Mouse (Mus musculus) kidney, embryonic 15.5 days (tissue): ENCODE results near the gene Lpp. TPM values are rescaled to one million over a fixed set of nuclear protein-coding genes. Genes with fewer than 3 reads are reported as not detected.

ENCODE experiments used
- ATAC-seq: fragments of 200-750 bp; cut with Nextera tagmentation; replicated peaks from 2 replicates; pipeline ENCODE4 v1.8.0; 2017; ENCODE audit warnings: moderate TSS enrichment; ENCODE audit not compliant: low FRiP score
- H3K27ac ChIP-seq: fragments of 300-500 bp; sonication (generic); 2 replicates; pipeline ENCODE4 v1.5.1; 2015; ENCODE audit warnings: mild to moderate bottlenecking, inconsistent platforms
- H3K27me3 ChIP-seq: fragments of 300-500 bp; sonication (generic); 2 replicates; pipeline ENCODE4 v1.6.1; 2015; ENCODE audit warnings: inconsistent platforms
- H3K36me3 ChIP-seq: fragments of 300-500 bp; sonication (generic); 2 replicates; pipeline ENCODE4 v1.6.1; 2015; ENCODE audit warnings: inconsistent platforms
- H3K4me1 ChIP-seq: fragments of 300-500 bp; sonication (generic); 2 replicates; pipeline ENCODE4 v1.6.1; 2015; ENCODE audit warnings: inconsistent platforms
- H3K4me2 ChIP-seq: fragments of 300-500 bp; sonication (generic); 2 replicates; pipeline ENCODE4 v1.6.1; 2015; ENCODE audit warnings: moderate library complexity, mild to moderate bottlenecking, inconsistent platforms
- H3K4me3 ChIP-seq: fragments of 300-500 bp; sonication (generic); replicated peaks from 2 replicates; pipeline ENCODE4 v1.5.1; 2015; ENCODE audit warnings: mild to moderate bottlenecking, inconsistent platforms
- H3K9ac ChIP-seq: fragments of 300-500 bp; sonication (generic); 2 replicates; pipeline ENCODE4 v1.6.1; 2015; ENCODE audit warnings: mild to moderate bottlenecking, inconsistent platforms
- H3K9me3 ChIP-seq: fragments of 300-500 bp; sonication (generic); replicated peaks from 2 replicates; pipeline ENCODE4 v1.6.1; 2016; ENCODE audit warnings: inconsistent platforms
- WGBS: fragments of 180-500 bp; shearing (Covaris S2); methylation state at CpG from one replicate; pipeline ENCODE4 v1.1.7; 2015; ENCODE audit warnings: mixed read lengths; 5-methylcytosine and 5-hydroxymethylcytosine counted together
- polyA plus RNA-seq: library from polyadenylated mRNA; unstranded; fragments of >200 nt; fragmentation: Nextera tagmentation; extraction: Ambion mirVana; gene quantifications from 2 replicates; pipeline ENCODE4 v1.2.1, GENCODE M21; 2015

The Lpp gene
- polyA plus RNA-seq, 1 experiment from 2014 or later: 58.6 TPM

- Histone ChIP-seq H3K4me2 (no peak overlapping the region), H3K4me3 (no peak overlapping the region), H3K27ac (no peak overlapping the region), H3K36me3 (no peaks in the 10 kb centered on the region), H3K27me3 (no peaks in the 10 kb centered on the region), H3K9me3 (no peaks in the 10 kb centered on the region), H3K9ac (no peak overlapping the region), H3K4me1 (no peaks in the 10 kb centered on the region)
- WGBS: 88% methylated on average over 4 of the region's 4 CpGs
- no peak for ATAC-seq
Measured at GRCm38 (mm10) chr16:24695062-24695461, 301.8 kb downstream of the Lpp start.

- Histone ChIP-seq H3K4me1 (no peaks in the 10 kb centered on the region), H3K36me3 (no peaks in the 10 kb centered on the region), H3K9me3 (no peaks in the 10 kb centered on the region), H3K4me3 (no peak overlapping the region), H3K9ac (no peak overlapping the region), H3K4me2 (no peak overlapping the region), H3K27me3 (no peaks in the 10 kb centered on the region), H3K27ac (no peak overlapping the region)
- 93% methylated on average over 3 of the region's 3 CpGs for WGBS
- no peak for ATAC-seq
Measured at GRCm38 (mm10) chr16:24704215-24704614, 310.9 kb downstream of the Lpp start.

DNA sequence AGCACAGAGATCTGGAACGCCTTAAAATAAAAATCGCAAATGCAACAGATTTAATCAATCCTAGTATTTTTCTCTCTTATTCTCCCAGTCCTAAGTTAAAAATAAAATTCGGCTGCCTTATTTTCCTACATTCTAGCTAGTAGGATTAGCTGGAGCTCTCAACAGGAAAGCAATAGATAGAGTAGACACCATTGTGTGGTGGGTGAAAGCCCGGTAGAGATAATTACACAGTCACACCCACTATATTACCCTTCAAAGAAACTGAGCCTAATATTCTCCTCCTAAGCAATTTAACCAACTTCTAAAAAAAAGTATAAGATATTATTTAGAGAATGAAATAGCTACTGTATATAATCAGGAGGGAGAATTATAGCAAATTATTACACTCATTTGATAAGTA is 330.3 kb downstream of the Lpp start:
- no peaks in the 10 kb centered on the region for H3K4me1 ChIP-seq
- no peak overlapping the region for H3K4me3 ChIP-seq
- ATAC-seq: no peak
- 76% methylated on average over 4 of the region's 4 CpGs for WGBS
- H3K27me3 ChIP-seq: no peaks in the 10 kb centered on the region
- no peak overlapping the region for H3K9ac ChIP-seq
- no peak overlapping the region for H3K4me2 ChIP-seq
- H3K27ac ChIP-seq: no peak overlapping the region
- no peaks in the 10 kb centered on the region for H3K9me3 ChIP-seq
- H3K36me3 ChIP-seq: no peaks in the 10 kb centered on the region

DNA sequence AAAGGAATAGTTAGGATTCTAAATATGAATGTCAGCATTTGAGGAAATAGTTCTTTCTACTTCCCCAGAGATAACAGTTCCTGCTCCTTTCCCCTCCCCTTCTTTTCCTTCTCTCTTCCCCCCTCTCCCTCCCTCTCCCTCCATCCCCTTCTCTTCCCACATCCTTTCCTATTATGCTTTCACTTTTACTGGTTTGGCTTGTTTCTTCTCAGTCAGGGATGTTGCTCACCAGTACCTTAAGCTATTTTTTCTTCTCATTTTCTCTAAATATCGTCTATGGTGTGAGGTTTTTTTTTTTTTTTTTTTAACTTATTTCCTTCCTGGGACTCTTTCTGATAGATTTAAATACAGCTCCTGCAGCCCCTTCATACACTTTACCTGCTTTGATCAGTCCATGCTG is 339.4 kb downstream of the Lpp start:
- 40% methylated on average over 1 of the region's 1 CpGs for WGBS
- ATAC-seq: no peak
- H3K27ac ChIP-seq: no peak overlapping the region
- no peak overlapping the region for H3K9ac ChIP-seq
- H3K4me1 ChIP-seq: peaks cover 10% of the 10 kb centered on the region; the same call in 1 of the 2 replicates
- no peaks in the 10 kb centered on the region for H3K27me3 ChIP-seq
- H3K36me3 ChIP-seq: no peaks in the 10 kb centered on the region
- H3K9me3 ChIP-seq: no peaks in the 10 kb centered on the region
- no peak overlapping the region for H3K4me3 ChIP-seq
- H3K4me2 ChIP-seq: no peak overlapping the region

GRCm38 (mm10) chr16:24733321-24733720 is 340.0 kb downstream of the Lpp start:
- H3K4me1 ChIP-seq: peaks cover 16% of the 10 kb centered on the region; the same call in 1 of the 2 replicates
- no peaks in the 10 kb centered on the region for H3K27me3 ChIP-seq
- WGBS: 76% methylated on average over 1 of the region's 1 CpGs
- no peak for ATAC-seq
- H3K4me2 ChIP-seq: no peak overlapping the region
- H3K9ac ChIP-seq: no peak overlapping the region
- no peak overlapping the region for H3K27ac ChIP-seq
- no peaks in the 10 kb centered on the region for H3K9me3 ChIP-seq
- H3K36me3 ChIP-seq: no peaks in the 10 kb centered on the region
- H3K4me3 ChIP-seq: no peak overlapping the region

GRCm38 (mm10) chr16:24735754-24736153 is 342.4 kb downstream of the Lpp start:
- H3K27ac ChIP-seq: no peak overlapping the region
- ATAC-seq: no peak
- H3K36me3 ChIP-seq: no peaks in the 10 kb centered on the region
- no peak overlapping the region for H3K9ac ChIP-seq
- H3K27me3 ChIP-seq: no peaks in the 10 kb centered on the region
- WGBS: 91% methylated on average over 2 of the region's 2 CpGs
- peaks cover 16% of the 10 kb centered on the region; the same call in 1 of the 2 replicates for H3K4me1 ChIP-seq
- no peak overlapping the region for H3K4me3 ChIP-seq
- no peaks in the 10 kb centered on the region for H3K9me3 ChIP-seq
- H3K4me2 ChIP-seq: no peak overlapping the region

DNA sequence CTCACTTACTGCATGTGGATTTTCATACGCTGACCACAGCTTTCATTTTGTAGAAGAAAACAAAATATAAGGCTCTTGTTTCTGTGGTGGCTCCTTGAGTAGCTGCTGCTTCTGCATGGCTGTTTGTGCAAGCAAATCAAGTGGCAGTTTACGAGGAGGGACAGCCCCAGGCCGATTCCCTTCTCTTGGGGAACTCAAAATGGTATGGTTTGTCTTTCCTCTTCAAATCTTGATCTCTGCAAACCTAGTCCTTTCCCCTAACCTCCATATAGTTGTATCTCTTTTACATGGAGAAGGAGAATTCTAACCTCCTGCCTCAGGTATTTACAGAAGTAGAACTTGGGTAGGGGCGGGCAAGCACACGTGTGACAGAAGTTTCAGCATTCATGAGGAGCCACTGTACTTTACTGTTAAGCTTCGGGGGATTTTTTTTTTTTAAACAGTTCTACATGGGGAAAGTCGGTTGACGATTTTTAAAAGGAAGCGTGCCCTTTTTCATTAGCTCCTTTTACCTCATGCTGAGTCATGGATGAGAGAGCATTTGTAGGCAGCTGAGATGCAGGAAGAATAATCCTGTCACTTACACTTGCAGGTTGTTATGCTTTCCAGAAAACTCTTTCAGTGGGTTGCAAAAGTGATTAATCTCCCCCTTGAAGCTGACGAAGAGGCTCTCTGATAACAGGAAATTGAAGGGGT is 344.2 kb downstream of the Lpp start:
- Histone ChIP-seq H3K27me3 (no peaks in the 10 kb centered on the region), H3K4me3 (no peak overlapping the region), H3K4me2 (no peak overlapping the region), H3K36me3 (no peaks in the 10 kb centered on the region), H3K27ac (no peak overlapping the region), H3K4me1 (peaks cover 16% of the 10 kb centered on the region; the same call in 1 of the 2 replicates), H3K9ac (no peak overlapping the region), H3K9me3 (no peaks in the 10 kb centered on the region)
- 32% methylated on average over 10 of the region's 10 CpGs for WGBS
- ATAC-seq: no peak

DNA sequence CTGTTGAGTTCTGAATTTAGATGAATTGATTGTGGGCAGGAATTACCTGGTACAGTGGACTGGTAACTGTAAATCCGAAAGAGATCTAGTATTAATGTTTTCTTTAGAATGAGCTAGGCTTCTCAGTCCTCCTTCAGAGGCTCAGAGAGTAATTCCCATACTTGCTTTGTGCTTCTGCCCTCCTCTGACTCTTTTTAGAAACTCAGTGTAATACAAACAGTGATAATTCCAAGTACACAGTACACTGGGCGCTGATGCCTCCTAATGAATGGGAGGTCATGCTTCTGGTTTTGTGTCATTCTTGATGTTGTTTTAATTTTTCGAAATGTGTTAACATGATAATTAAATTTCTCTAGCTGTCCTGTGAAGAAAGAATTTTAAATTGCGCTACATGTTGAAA is 347.4 kb downstream of the Lpp start:
- Histone ChIP-seq H3K4me1 (peaks cover 16% of the 10 kb centered on the region; the same call in 1 of the 2 replicates), H3K27ac (no peak overlapping the region), H3K9me3 (no peaks in the 10 kb centered on the region), H3K4me3 (no peak overlapping the region), H3K4me2 (no peak overlapping the region), H3K9ac (no peak overlapping the region), H3K27me3 (no peaks in the 10 kb centered on the region), H3K36me3 (no peaks in the 10 kb centered on the region)
- WGBS: 82% methylated on average over 4 of the region's 4 CpGs
- ATAC-seq: no peak

DNA sequence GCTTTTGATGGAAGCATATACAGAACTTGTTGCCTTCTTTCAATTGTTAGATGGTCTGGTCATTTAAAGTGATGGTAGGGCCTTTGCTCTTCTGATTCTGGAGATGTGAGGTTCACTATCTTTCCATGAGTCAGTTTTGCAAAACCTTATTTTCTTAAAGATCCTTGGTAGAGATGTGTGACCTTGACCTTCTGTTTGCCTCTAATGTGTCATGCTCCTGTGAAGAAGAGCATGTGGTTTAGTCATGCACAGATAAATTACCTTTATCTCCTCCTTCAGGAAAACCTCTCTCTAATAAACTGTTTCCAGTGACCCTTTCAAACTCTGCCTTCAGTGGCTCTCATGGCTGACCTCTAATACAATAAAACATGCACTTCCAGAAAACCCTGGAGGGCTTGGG is 356.5 kb downstream of the Lpp start:
- no peaks in the 10 kb centered on the region for H3K27me3 ChIP-seq
- H3K9ac ChIP-seq: no peak overlapping the region
- no peaks in the 10 kb centered on the region for H3K36me3 ChIP-seq
- no peak overlapping the region for H3K27ac ChIP-seq
- no peak overlapping the region for H3K4me2 ChIP-seq
- no peak overlapping the region for H3K4me3 ChIP-seq
- ATAC-seq: no peak
- H3K4me1 ChIP-seq: no peaks in the 10 kb centered on the region
- no peaks in the 10 kb centered on the region for H3K9me3 ChIP-seq

GRCm38 (mm10) chr16:24756141-24756540 is 362.8 kb downstream of the Lpp start:
- Histone ChIP-seq H3K27me3 (no peaks in the 10 kb centered on the region), H3K9ac (no peak overlapping the region), H3K4me2 (no peak overlapping the region), H3K36me3 (no peaks in the 10 kb centered on the region), H3K9me3 (no peaks in the 10 kb centered on the region), H3K4me3 (no peak overlapping the region), H3K27ac (no peak overlapping the region), H3K4me1 (no peaks in the 10 kb centered on the region)
- 76% methylated on average over 9 of the region's 9 CpGs for WGBS
- no peak for ATAC-seq

- no peak overlapping the region for H3K27ac ChIP-seq
- H3K27me3 ChIP-seq: no peaks in the 10 kb centered on the region
- no peaks in the 10 kb centered on the region for H3K4me1 ChIP-seq
- no peak for ATAC-seq
- H3K4me3 ChIP-seq: no peak overlapping the region
- no peak overlapping the region for H3K9ac ChIP-seq
- WGBS: 82% methylated on average over 3 of the region's 3 CpGs
- no peaks in the 10 kb centered on the region for H3K9me3 ChIP-seq
- peaks cover 11% of the 10 kb centered on the region for H3K36me3 ChIP-seq
- H3K4me2 ChIP-seq: no peak overlapping the region
Measured at GRCm38 (mm10) chr16:24766051-24766450, 372.7 kb downstream of the Lpp start.

DNA sequence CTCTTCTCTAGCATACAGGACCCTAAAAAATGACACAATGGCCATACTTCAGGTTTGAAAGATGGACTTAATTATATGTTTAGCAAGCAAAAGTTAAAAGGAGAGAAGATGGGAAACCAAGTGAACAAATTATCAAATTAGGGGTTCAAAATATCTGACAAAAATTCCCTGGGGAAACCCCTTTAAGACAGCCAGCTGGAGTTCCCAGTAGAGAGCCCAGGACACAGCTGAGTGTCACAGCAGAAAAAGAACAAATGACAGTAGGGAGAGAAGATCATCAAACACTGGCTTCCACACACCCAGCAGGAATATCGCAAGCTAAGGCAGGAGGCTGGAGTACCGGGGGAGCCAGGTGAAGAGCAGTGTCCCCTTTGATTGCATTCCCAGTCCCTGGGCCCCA is 373.3 kb downstream of the Lpp start:
- WGBS: 87% methylated on average over 2 of the region's 2 CpGs
- no peaks in the 10 kb centered on the region for H3K4me1 ChIP-seq
- H3K36me3 ChIP-seq: peaks cover 11% of the 10 kb centered on the region
- no peaks in the 10 kb centered on the region for H3K9me3 ChIP-seq
- no peak for ATAC-seq
- H3K4me2 ChIP-seq: no peak overlapping the region
- H3K9ac ChIP-seq: no peak overlapping the region
- H3K27me3 ChIP-seq: no peaks in the 10 kb centered on the region
- no peak overlapping the region for H3K27ac ChIP-seq
- no peak overlapping the region for H3K4me3 ChIP-seq

DNA sequence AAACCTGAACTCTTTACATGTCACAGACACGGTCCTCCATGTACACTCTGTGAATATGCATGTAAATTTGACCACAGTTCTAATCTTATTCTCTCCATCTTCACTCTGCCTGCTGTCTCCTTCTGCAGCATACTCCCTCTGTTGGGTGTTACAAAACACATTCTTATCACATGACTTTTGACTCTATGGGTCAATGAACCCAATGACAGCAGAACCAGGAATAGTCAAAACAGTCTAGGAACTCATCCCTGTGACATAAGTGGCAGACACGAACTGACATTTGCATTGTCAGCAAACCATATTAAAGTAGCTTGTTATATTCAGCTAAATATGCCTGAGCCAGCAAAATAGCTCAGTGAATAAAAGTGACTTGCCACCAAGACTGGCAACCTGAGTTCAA is 383.7 kb downstream of the Lpp start:
- ATAC-seq: no peak
- Histone ChIP-seq H3K4me3 (no peak overlapping the region), H3K4me2 (no peak overlapping the region), H3K4me1 (no peaks in the 10 kb centered on the region), H3K9me3 (no peaks in the 10 kb centered on the region), H3K9ac (no peak overlapping the region), H3K27ac (no peak overlapping the region), H3K36me3 (no peaks in the 10 kb centered on the region), H3K27me3 (no peaks in the 10 kb centered on the region)
- 90% methylated on average over 2 of the region's 2 CpGs for WGBS
